Comparison of ENCODE assay signal across 23 mouse cellular contexts in the genomic region with DNA sequence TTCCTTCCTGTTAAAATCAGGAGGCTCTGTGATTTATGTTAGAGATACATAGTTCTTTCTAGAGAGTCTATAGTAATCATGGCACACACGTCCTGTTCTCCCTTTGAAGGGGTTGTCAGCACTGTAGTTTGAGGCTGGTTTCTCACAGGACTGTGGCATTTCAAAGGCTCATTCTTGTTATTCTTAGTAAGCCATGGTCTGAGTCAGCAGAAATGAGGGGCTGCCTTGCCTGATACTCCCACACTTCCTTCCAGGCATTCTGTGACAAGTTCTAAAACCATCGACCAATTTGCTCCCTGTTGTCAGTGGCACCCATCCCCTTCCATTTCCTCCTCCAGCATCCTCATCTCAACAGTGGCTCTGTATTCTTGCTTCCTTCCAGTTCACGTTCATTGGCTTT.
DNase-seq lines count a peak whose midpoint lies in the region.
"Had no signal": no experiment of that assay in that cellular context is flagged by ENCODE, and none has a peak within 500 bp of the region (broad histone marks: within the 10 kb centered on the region; RNA-seq: fewer than 3 reads in every experiment).

No protein-coding gene starts in this region.

- intact Hi-C loops in left cerebral cortex, postnatal 4 days (cut with DNase I) = no loop called here

- no peaks in the 10 kb centered on the region for H3K27me3 ChIP-seq in hindbrain, embryonic 10.5 days (ENCODE audit: insufficient read depth, poor library complexity, severe bottlenecking)
- H3K27me3 ChIP-seq: heart, embryonic 12.5 days; hindbrain, embryonic 15.5 days; limb, embryonic 12.5 days; liver, embryonic 13.5 days had no signal

- H3K4me1 ChIP-seq in hindbrain, embryonic 10.5 days (replicated peaks) = no peaks in the 10 kb centered on the region
- H3K4me1 ChIP-seq: hindbrain, embryonic 15.5 days; limb, embryonic 12.5 days; liver, embryonic 13.5 days had no signal

- no peak overlapping the region for H3K4me3 ChIP-seq in hindbrain, embryonic 10.5 days
- H3K4me3 ChIP-seq: erythroblast, embryonic 14.5 days; heart, adult 2 months; heart, embryonic 12.5 days; hindbrain, embryonic 15.5 days; limb, embryonic 12.5 days; liver, embryonic 13.5 days had no signal

- no peaks in the 10 kb centered on the region for H3K9me3 ChIP-seq in hindbrain, embryonic 10.5 days
- H3K9me3 ChIP-seq: heart, embryonic 12.5 days; hindbrain, embryonic 15.5 days; limb, embryonic 12.5 days; liver, embryonic 13.5 days had no signal

- H3K36me3 ChIP-seq in hindbrain, embryonic 10.5 days = no peaks in the 10 kb centered on the region
- H3K36me3 ChIP-seq: heart, embryonic 12.5 days; hindbrain, embryonic 15.5 days; limb, embryonic 12.5 days; liver, embryonic 13.5 days had no signal

- WGBS in hindbrain, embryonic 10.5 days = 63% methylated on average over 3 of the region's 3 CpGs

- peak; percentile 4 to 40 for DNase-seq in frontal cortex, adult 2 months (ENCODE audit: extremely low spot score in 1 of 2, low spot score in 1 of 2)
- no peak for DNase-seq in frontal cortex, postnatal 10 days (ENCODE audit: low spot score in 2 of 2)
- peak; percentile 10 to 38 for DNase-seq in left cerebral cortex, adult 9 months (ENCODE audit: low spot score in 2 of 2)
- DNase-seq in left cerebral cortex, postnatal 4 days = no peak
- DNase-seq in right cerebral cortex, postnatal 36 days (ENCODE audit: low spot score in 2 of 2) = peak; percentile 1 to 4
- DNase-seq in right cerebral cortex, postnatal 25 days = no peak
- DNase-seq in adrenal gland, postnatal 25 days = no peak
- DNase-seq in hindbrain, embryonic 10.5 days (ENCODE audit: low spot score) = no peak
- DNase-seq: adrenal gland, postnatal 10 days; cerebellum, adult 18-20 months; cerebellum, postnatal 10 days; heart, adult 2 months; heart, postnatal 4 days; kidney, adult 11 months; kidney, postnatal 10 days; liver, embryonic 13.5 days; lung, embryonic 14.5 days; lung, postnatal 14 days; thymus, postnatal 14 days had no signal

- no peak overlapping the region for H3K27ac ChIP-seq in hindbrain, embryonic 10.5 days
- H3K27ac ChIP-seq: heart, adult 2 months; hindbrain, embryonic 15.5 days; limb, embryonic 12.5 days; liver, embryonic 13.5 days had no signal

Comparison
In these comparisons a context has a peak if more than half of its experiments do, and no peak if none do; other contexts are left out.
1. DNase-seq: peak in frontal cortex, adult 2 months (2 of 2), left cerebral cortex, adult 9 months (2 of 2) and right cerebral cortex, postnatal 36 days (2 of 2); none in frontal cortex, postnatal 10 days (0 of 2), left cerebral cortex, postnatal 4 days (single experiment), right cerebral cortex, postnatal 25 days (single experiment), adrenal gland, postnatal 25 days (single experiment) and hindbrain, embryonic 10.5 days (single experiment).